Mouse (Mus musculus): ENCODE measurements at regions not wholly inside any gene's neighbourhood (a gene's known extent, or its start where the extent isn't known, plus 50 kb on each side); places are given as distances from the start of the nearest gene placed in this dataset.

- no peak for TF ChIP-seq EP300 (IDR thresholded peaks at IDR 0.05; ENCODE audit: low read depth)
- TF ChIP-seq CTCF (IDR thresholded peaks at IDR 0.05; ENCODE audit: low read depth): no peak
- Histone ChIP-seq H3K4me2 (ENCODE audit: low read depth, low read length) (no peak overlapping the region), H3K9ac (replicated peaks) (no peak overlapping the region), H3K4me1 (ENCODE audit: insufficient read depth) (peaks cover 4% of the 10 kb centered on the region; the same call in 1 of the 2 replicates), H3K4me3 (ENCODE audit: low read depth, low read length) (no peak overlapping the region), H3K27ac (ENCODE audit: low read depth) (no peak overlapping the region), H3K27me3 (ENCODE audit: insufficient read depth, low read length) (no peaks in the 10 kb centered on the region), H3K9me3 (ENCODE audit: low read length) (no peaks in the 10 kb centered on the region), H3K36me3 (replicated peaks; ENCODE audit: insufficient read depth, low read length) (no peaks in the 10 kb centered on the region)
- ATAC-seq: no peak
- 33% methylated on average over 8 of the region's 8 CpGs for WGBS (ENCODE audit: insufficient replicate concordance)
- DNase-seq: no peak
These were observed 320.0 kb upstream of the Tbx3 start for GRCm38 (mm10) chr5:119350325-119350915.

- no peaks in the 10 kb centered on the region for H3K36me3 ChIP-seq (replicated peaks; ENCODE audit: insufficient read depth, low read length)
- no peak for ATAC-seq
- 88% methylated on average over 10 of the region's 10 CpGs for WGBS (ENCODE audit: insufficient replicate concordance)
- no peak for DNase-seq
- H3K4me2 ChIP-seq (ENCODE audit: low read depth, low read length): no peak overlapping the region
- no peak overlapping the region for H3K27ac ChIP-seq (ENCODE audit: low read depth)
- H3K27me3 ChIP-seq (ENCODE audit: insufficient read depth, low read length): no peaks in the 10 kb centered on the region
- no peak overlapping the region for H3K4me3 ChIP-seq (ENCODE audit: low read depth, low read length)
- no peaks in the 10 kb centered on the region for H3K9me3 ChIP-seq (ENCODE audit: low read length)
- H3K9ac ChIP-seq (replicated peaks): no peak overlapping the region
- TF ChIP-seq EP300 (IDR thresholded peaks at IDR 0.05; ENCODE audit: low read depth) (no peak), CTCF (IDR thresholded peaks at IDR 0.05; ENCODE audit: low read depth) (no peak)
- H3K4me1 ChIP-seq (ENCODE audit: insufficient read depth): no peaks in the 10 kb centered on the region
These were observed 315.0 kb upstream of the Tbx3 start for GRCm38 (mm10) chr5:119355471-119355870.

- no peaks in the 10 kb centered on the region for H3K27me3 ChIP-seq (ENCODE audit: insufficient read depth, low read length)
- WGBS (ENCODE audit: insufficient replicate concordance): 66% methylated on average over 5 of the region's 5 CpGs
These were observed 314.4 kb upstream of the Tbx3 start for GRCm38 (mm10) chr5:119356051-119356450.

GRCm38 (mm10) chr5:119359709-119360108, 310.8 kb upstream of the Tbx3 start:
- Histone ChIP-seq H3K4me2 (ENCODE audit: low read depth, low read length) (no peak overlapping the region), H3K9ac (replicated peaks) (no peak overlapping the region), H3K36me3 (replicated peaks; ENCODE audit: insufficient read depth, low read length) (no peaks in the 10 kb centered on the region), H3K4me3 (ENCODE audit: low read depth, low read length) (no peak overlapping the region), H3K27me3 (ENCODE audit: insufficient read depth, low read length) (no peaks in the 10 kb centered on the region), H3K4me1 (ENCODE audit: insufficient read depth) (no peaks in the 10 kb centered on the region), H3K9me3 (ENCODE audit: low read length) (no peaks in the 10 kb centered on the region), H3K27ac (ENCODE audit: low read depth) (no peak overlapping the region)
- DNase-seq (peak; percentile 41), ATAC-seq (no peak)
- WGBS (ENCODE audit: insufficient replicate concordance): 25% methylated on average over 5 of the region's 5 CpGs
- TF ChIP-seq CTCF (IDR thresholded peaks at IDR 0.05; ENCODE audit: low read depth): no peak
- no peak for TF ChIP-seq EP300 (IDR thresholded peaks at IDR 0.05; ENCODE audit: low read depth)

More at GRCm38 (mm10) chr5:119356051-119356450, 314.4 kb upstream of the Tbx3 start:
- H3K4me3 ChIP-seq (ENCODE audit: low read depth, low read length): no peak overlapping the region
- H3K9me3 ChIP-seq (ENCODE audit: low read length): no peaks in the 10 kb centered on the region
- ATAC-seq (no peak), DNase-seq (no peak)
- no peaks in the 10 kb centered on the region for H3K4me1 ChIP-seq (ENCODE audit: insufficient read depth)
- no peak for TF ChIP-seq EP300 (IDR thresholded peaks at IDR 0.05; ENCODE audit: low read depth)
- no peak for TF ChIP-seq CTCF (IDR thresholded peaks at IDR 0.05; ENCODE audit: low read depth)
- H3K9ac ChIP-seq (replicated peaks): no peak overlapping the region
- H3K4me2 ChIP-seq (ENCODE audit: low read depth, low read length): no peak overlapping the region
- H3K36me3 ChIP-seq (replicated peaks; ENCODE audit: insufficient read depth, low read length): no peaks in the 10 kb centered on the region
- H3K27ac ChIP-seq (ENCODE audit: low read depth): no peak overlapping the region

DNA sequence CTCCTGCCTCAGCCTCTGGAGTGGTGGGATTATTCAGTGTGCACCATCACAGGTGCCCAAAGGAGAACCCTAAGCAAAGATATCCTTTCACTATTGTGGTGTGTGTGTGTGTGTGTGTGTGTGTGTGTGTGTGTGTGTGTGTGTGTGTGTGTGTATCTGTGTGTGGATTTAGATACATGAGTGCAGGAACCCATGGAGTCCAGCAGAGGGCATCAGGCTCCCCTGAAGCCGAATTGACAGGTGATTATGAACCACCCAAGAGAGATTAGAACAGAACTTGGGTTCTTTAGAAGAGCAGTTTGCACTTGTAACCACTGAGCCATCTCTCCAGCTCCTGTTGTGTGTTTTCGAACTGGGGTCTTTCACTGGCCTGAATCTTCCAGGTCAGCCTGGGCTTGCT, 310.1 kb upstream of the Tbx3 start:
- H3K27me3 ChIP-seq (ENCODE audit: insufficient read depth, low read length): no peaks in the 10 kb centered on the region
- no peaks in the 10 kb centered on the region for H3K36me3 ChIP-seq (replicated peaks; ENCODE audit: insufficient read depth, low read length)
- H3K9ac ChIP-seq (replicated peaks): no peak overlapping the region
- no peaks in the 10 kb centered on the region for H3K9me3 ChIP-seq (ENCODE audit: low read length)
- H3K4me3 ChIP-seq (ENCODE audit: low read depth, low read length): no peak overlapping the region
- H3K27ac ChIP-seq (ENCODE audit: low read depth): no peak overlapping the region
- no peak for ATAC-seq
- TF ChIP-seq EP300 (IDR thresholded peaks at IDR 0.05; ENCODE audit: low read depth) (no peak), CTCF (IDR thresholded peaks at IDR 0.05; ENCODE audit: low read depth) (no peak)
- no peak for DNase-seq
- no peaks in the 10 kb centered on the region for H3K4me1 ChIP-seq (ENCODE audit: insufficient read depth)
- 53% methylated on average over 2 of the region's 2 CpGs for WGBS (ENCODE audit: insufficient replicate concordance)
- no peak overlapping the region for H3K4me2 ChIP-seq (ENCODE audit: low read depth, low read length)

DNA sequence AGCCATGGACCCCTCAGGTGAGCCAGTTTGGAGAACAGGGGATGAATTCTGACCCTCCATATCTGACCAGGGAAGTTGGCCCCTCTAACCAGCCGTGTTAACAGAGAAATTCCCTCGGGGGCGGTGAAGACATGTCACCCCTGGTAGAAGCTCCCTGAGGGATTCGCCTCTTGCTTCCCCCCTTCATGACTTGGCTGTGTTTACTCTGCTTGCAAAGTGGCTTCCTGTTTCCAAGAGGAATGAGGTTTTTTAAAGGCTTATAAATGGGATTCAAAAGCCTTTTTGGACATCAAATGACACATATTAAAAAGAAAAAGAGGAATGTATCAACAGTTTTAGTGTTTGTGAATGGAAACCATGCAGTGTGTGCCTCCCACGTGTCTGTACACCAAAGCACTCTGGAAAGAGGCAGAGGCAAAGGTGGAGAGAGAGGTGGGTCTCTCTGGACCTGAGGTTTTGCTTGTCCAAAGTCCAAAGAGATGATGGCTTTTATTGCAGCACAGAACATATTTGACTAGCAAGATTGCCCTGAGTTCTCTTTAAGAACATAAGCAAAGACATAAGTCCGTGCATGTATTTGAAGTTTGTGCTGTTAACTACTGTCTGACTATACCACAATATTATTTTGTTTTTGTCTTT, 308.9 kb upstream of the Tbx3 start:
- TF ChIP-seq EP300 (IDR thresholded peaks at IDR 0.05; ENCODE audit: low read depth): no peak
- no peak overlapping the region for H3K27ac ChIP-seq (ENCODE audit: low read depth)
- no peaks in the 10 kb centered on the region for H3K36me3 ChIP-seq (replicated peaks; ENCODE audit: insufficient read depth, low read length)
- no peak for DNase-seq
- no peak for ATAC-seq
- WGBS (ENCODE audit: insufficient replicate concordance): 42% methylated on average over 6 of the region's 6 CpGs
- H3K4me1 ChIP-seq (ENCODE audit: insufficient read depth): no peaks in the 10 kb centered on the region
- H3K27me3 ChIP-seq (ENCODE audit: insufficient read depth, low read length): no peaks in the 10 kb centered on the region
- no peak overlapping the region for H3K4me2 ChIP-seq (ENCODE audit: low read depth, low read length)
- no peaks in the 10 kb centered on the region for H3K9me3 ChIP-seq (ENCODE audit: low read length)
- H3K4me3 ChIP-seq (ENCODE audit: low read depth, low read length): no peak overlapping the region
- H3K9ac ChIP-seq (replicated peaks): no peak overlapping the region
